Mouse (Mus musculus) limb, embryonic 14.5 days (tissue): ENCODE data around the gene Pitpnb. TPM values are rescaled to one million over a fixed set of nuclear protein-coding genes. Genes with fewer than 3 reads are reported as not detected.

ENCODE experiments used
- ATAC-seq: fragments of 200-750 bp; cut with Nextera tagmentation; 2 replicates; pipeline ENCODE4 v1.8.0; 2017; ENCODE audit warnings: low read depth, moderate number of reproducible peaks, moderate TSS enrichment; ENCODE audit not compliant: low FRiP score
- DNase-seq: peaks from one replicate; pipeline ENCODE4 v3.0.0-alpha.2; 2015; ENCODE audit warnings: low spot score
- H3K27ac ChIP-seq: fragments of 300-500 bp; sonication (generic); replicated peaks from 2 replicates; pipeline ENCODE4 v1.5.1; 2014; ENCODE audit warnings: low read depth, mild to moderate bottlenecking, low read length, moderate library complexity, mixed read lengths
- H3K27me3 ChIP-seq: fragments of 300-500 bp; sonication (generic); 2 replicates; pipeline ENCODE4 v1.6.1; 2014; ENCODE audit warnings: low read length, mixed read lengths; ENCODE audit not compliant: control insufficient read depth, insufficient read depth
- H3K36me3 ChIP-seq: fragments of 300-500 bp; sonication (generic); 2 replicates; pipeline ENCODE4 v1.6.1; 2014; ENCODE audit warnings: mild to moderate bottlenecking, low read length, moderate library complexity, mixed read lengths; ENCODE audit not compliant: control insufficient read depth, insufficient read depth
- H3K4me1 ChIP-seq: fragments of 300-500 bp; sonication (generic); 2 replicates; pipeline ENCODE4 v1.6.1; 2014; ENCODE audit warnings: antibody characterized with exemption, low read length, mixed read lengths; ENCODE audit not compliant: control insufficient read depth, insufficient read depth
- H3K4me2 ChIP-seq: fragments of 300-500 bp; sonication (generic); replicated peaks from 2 replicates; pipeline ENCODE4 v1.6.1; 2014; ENCODE audit warnings: low read depth, mild to moderate bottlenecking, low read length, moderate library complexity; ENCODE audit not compliant: severe bottlenecking
- H3K4me3 ChIP-seq: fragments of 300-500 bp; sonication (generic); replicated peaks from 2 replicates; pipeline ENCODE4 v1.5.1; 2014; ENCODE audit warnings: low read length
- H3K9ac ChIP-seq: fragments of 300-500 bp; sonication (generic); 2 replicates; pipeline ENCODE4 v1.6.1; 2014; ENCODE audit warnings: mild to moderate bottlenecking, low read depth, low read length, moderate library complexity; ENCODE audit not compliant: severe bottlenecking
- H3K9me3 ChIP-seq: fragments of 300-500 bp; sonication (generic); 2 replicates; pipeline ENCODE4 v1.6.1; 2016; ENCODE audit warnings: low read length; ENCODE audit not compliant: control insufficient read depth
- POLR2A ChIP-seq: fragments of 200-500 bp; IDR thresholded peaks from 2 replicates; pipeline ENCODE4 v1.8.0; 2012; ENCODE audit warnings: inconsistent platforms, mild to moderate bottlenecking, moderate library complexity, borderline replicate concordance; ENCODE audit not compliant: insufficient read depth, insufficient read length; ENCODE audit errors: extremely low read depth
- WGBS: fragments of 180-500 bp; shearing (Covaris S2); extraction: QIAGEN DNeasy Blood & Tissue Kit; methylation state at CpG from one replicate; pipeline ENCODE4 v1.1.7; 2014; 5-methylcytosine and 5-hydroxymethylcytosine counted together
- polyA plus RNA-seq, 2 experiments: library from polyadenylated mRNA; depleted of rRNA in 1 of 2; stranded (reverse) in 1 of 2; unstranded in 1 of 2; fragments of >200 nt; fragmentation: Nextera tagmentation in 1 of 2; extraction: Ambion mirVana in 1 of 2; gene quantifications; 2 replicates each; pipeline versions ENCODE4 v1.2.1 to v1.2.3; 2012 to 2014

Pitpnb gene
- polyA plus RNA-seq, 2 experiments: 89.6 to 103 TPM

GRCm38 (mm10) chr5:111375616-111376015 is 45.1 kb downstream of the Pitpnb start:
- Histone ChIP-seq H3K27ac (no peak overlapping the region), H3K36me3 (peaks cover 83% of the 10 kb centered on the region), H3K9ac (no peak overlapping the region), H3K4me1 (peaks cover 15% of the 10 kb centered on the region), H3K4me3 (no peak overlapping the region), H3K4me2 (no peak overlapping the region), H3K27me3 (no peaks in the 10 kb centered on the region), H3K9me3 (no peaks in the 10 kb centered on the region)
- TF ChIP-seq POLR2A: no peak
- 73% methylated on average over 4 of the region's 4 CpGs for WGBS
- DNase-seq (no peak), ATAC-seq (no peak)

GRCm38 (mm10) chr5:111376276-111377020 is 45.9 kb downstream of the Pitpnb start:
- H3K4me2 ChIP-seq: no peak overlapping the region
- no peak for DNase-seq
- no peak overlapping the region for H3K4me3 ChIP-seq
- 68% methylated on average over 24 of the region's 24 CpGs for WGBS
- H3K27ac ChIP-seq: peak overlapping the region; percentile 65; the same call in 1 of the 2 replicates
- no peak for TF ChIP-seq POLR2A
- no peaks in the 10 kb centered on the region for H3K9me3 ChIP-seq
- H3K9ac ChIP-seq: no peak overlapping the region
- H3K36me3 ChIP-seq: peaks cover 83% of the 10 kb centered on the region
- no peaks in the 10 kb centered on the region for H3K27me3 ChIP-seq
- ATAC-seq: peak; percentile 59; the same call in 1 of the 2 replicates
- peaks cover 15% of the 10 kb centered on the region for H3K4me1 ChIP-seq

GRCm38 (mm10) chr5:111378126-111378993 is 47.8 kb downstream of the Pitpnb start:
- no peaks in the 10 kb centered on the region for H3K27me3 ChIP-seq
- H3K27ac ChIP-seq: no peak overlapping the region
- peaks cover 15% of the 10 kb centered on the region for H3K4me1 ChIP-seq
- no peak overlapping the region for H3K9ac ChIP-seq
- no peaks in the 10 kb centered on the region for H3K9me3 ChIP-seq
- no peak overlapping the region for H3K4me3 ChIP-seq
- DNase-seq: peak; percentile 49
- H3K36me3 ChIP-seq: peaks cover 79% of the 10 kb centered on the region
- no peak overlapping the region for H3K4me2 ChIP-seq
- no peak for TF ChIP-seq POLR2A
- whole genome bisulfite sequencing: 57% methylated on average over 7 of the region's 7 CpGs
- no peak for ATAC-seq

- H3K9me3 ChIP-seq: no peaks in the 10 kb centered on the region
- H3K4me1 ChIP-seq: peaks cover 3% of the 10 kb centered on the region; the same call in 1 of the 2 replicates
- no peaks in the 10 kb centered on the region for H3K27me3 ChIP-seq
- peaks cover 88% of the 10 kb centered on the region for H3K36me3 ChIP-seq
- WGBS: 53% methylated on average over 5 of the region's 5 CpGs
- no peak overlapping the region for H3K4me2 ChIP-seq
- no peak overlapping the region for H3K27ac ChIP-seq
- ATAC-seq (no peak), DNase-seq (no peak)
- no peak for TF ChIP-seq POLR2A
- H3K4me3 ChIP-seq: no peak overlapping the region
- H3K9ac ChIP-seq: no peak overlapping the region
Observed at GRCm38 (mm10) chr5:111383335-111383734, 52.8 kb downstream of the Pitpnb start.

GRCm38 (mm10) chr5:111390911-111391310 is 60.3 kb downstream of the Pitpnb start:
- no peak overlapping the region for H3K4me2 ChIP-seq
- WGBS: 74% methylated on average over 10 of the region's 10 CpGs

More at GRCm38 (mm10) chr5:111390911-111391310, 60.3 kb downstream of the Pitpnb start:
- no peak overlapping the region for H3K4me3 ChIP-seq
- H3K36me3 ChIP-seq: peaks cover 28% of the 10 kb centered on the region
- H3K9me3 ChIP-seq: no peaks in the 10 kb centered on the region
- H3K27me3 ChIP-seq: no peaks in the 10 kb centered on the region
- H3K4me1 ChIP-seq: peaks cover 32% of the 10 kb centered on the region
- H3K9ac ChIP-seq: no peak overlapping the region
- no peak for TF ChIP-seq POLR2A
- DNase-seq (no peak), ATAC-seq (no peak)
- no peak overlapping the region for H3K27ac ChIP-seq
